19 mouse cellular contexts compared by ENCODE assay signal in the genomic region with DNA sequence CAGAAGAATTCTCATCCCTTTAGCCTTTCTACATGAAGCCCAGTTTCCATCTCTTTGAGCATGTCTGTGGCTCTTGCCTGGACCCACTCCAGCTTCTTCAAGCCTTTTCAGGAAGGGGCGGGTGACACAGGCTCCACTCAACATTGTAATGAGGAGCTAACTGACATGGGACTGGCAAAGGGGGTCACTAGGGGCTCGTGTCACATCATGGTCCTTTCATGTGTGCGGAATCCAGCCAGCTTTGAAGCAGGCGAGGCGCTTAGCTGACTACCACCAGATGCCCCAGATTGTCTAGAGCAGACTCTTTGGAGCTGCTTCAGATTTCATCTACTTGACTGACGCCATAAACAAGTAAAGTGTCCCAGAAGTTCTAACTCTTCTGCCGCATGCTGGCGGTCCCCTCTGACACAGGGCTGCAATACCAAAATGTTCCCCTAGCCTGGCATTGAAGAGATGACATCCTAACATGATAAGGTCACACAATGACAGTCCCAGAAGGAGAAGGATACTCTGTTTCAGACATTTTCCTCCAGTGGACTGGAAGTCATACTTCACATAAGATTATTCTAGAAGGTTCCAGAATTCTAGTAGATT. TPM values are rescaled to one million over a fixed set of nuclear protein-coding genes. Genes with fewer than 3 reads are reported as not detected.
"Had no signal": no experiment of that assay in that cellular context is flagged by ENCODE, and none has a peak within 500 bp of the region (broad histone marks: within the 10 kb centered on the region; RNA-seq: fewer than 3 reads in every experiment).

No protein-coding gene starts in this region.

- H3K4me1 ChIP-seq: hindbrain, embryonic 15.5 days; liver, embryonic 12.5 days had no signal

- H3K4me3 ChIP-seq: hindbrain, embryonic 15.5 days; left cerebral cortex, adult 2 months; limb, embryonic 15.5 days; liver, embryonic 12.5 days had no signal

- H3K4me2 ChIP-seq: hindbrain, embryonic 15.5 days; limb, embryonic 15.5 days; liver, embryonic 12.5 days had no signal

- H3K9me3 ChIP-seq: hindbrain, embryonic 15.5 days; limb, embryonic 15.5 days had no signal

- DNase-seq: kidney, adult 2 months; kidney, postnatal 36 days; thymus, adult 18-20 months; thymus, postnatal 25 days had no signal

- H3K27me3 ChIP-seq: hindbrain, embryonic 15.5 days; limb, embryonic 15.5 days; liver, embryonic 12.5 days had no signal

- ATAC-seq: intestine, embryonic 16.5 days; liver, embryonic 12.5 days; midbrain, embryonic 16.5 days had no signal

- H3K27ac ChIP-seq: hindbrain, embryonic 15.5 days; left cerebral cortex, adult 2 months; limb, embryonic 15.5 days; liver, embryonic 12.5 days had no signal

- H3K36me3 ChIP-seq: hindbrain, embryonic 15.5 days; limb, embryonic 15.5 days; liver, embryonic 12.5 days had no signal

- H3K9ac ChIP-seq: hindbrain, embryonic 15.5 days; limb, embryonic 15.5 days; liver, embryonic 12.5 days had no signal

RNA-seq across cellular contexts. Expression of gene E030025P04Rik, which starts 31.3 kb away (rescaled TPM):
- total RNA-seq: layer of hippocampus, adult 18-20 months; layer of hippocampus, postnatal 10 days; left cerebral cortex, adult 2 months; left cerebral cortex, postnatal 14 days; megakaryocyte progenitor cell, adult 5-6 weeks had no signal
- polyA plus RNA-seq: hindbrain, embryonic 15.5 days; intestine, embryonic 16.5 days; kidney, adult 2 months; kidney, embryonic 16.5 days; limb, embryonic 11.5 days; limb, embryonic 15.5 days; liver, embryonic 12.5 days; liver, embryonic 16.5 days; midbrain, embryonic 16.5 days; neural tube, embryonic 14.5 days; stomach, embryonic 14.5 days had no signal
